Mouse (Mus musculus) midbrain, embryonic 14.5 days (tissue): ENCODE measurements at regions not wholly inside any gene's neighbourhood (a gene's known extent, or its start where the extent isn't known, plus 50 kb on each side); places are given as distances from the start of the nearest gene placed in this dataset.

Experiments
- ATAC-seq: fragments of 200-750 bp; cut with Nextera tagmentation; 2 replicates; pipeline ENCODE4 v1.8.0; 2017; ENCODE audit warnings: moderate number of reproducible peaks, moderate library complexity; ENCODE audit not compliant: low FRiP score, low TSS enrichment
- DNase-seq: peaks from one replicate; pipeline ENCODE4 v3.0.0-alpha.2; 2015
- H3K27ac ChIP-seq: fragments of 300-500 bp; sonication (generic); replicated peaks from 2 replicates; pipeline ENCODE4 v1.5.1; 2014; ENCODE audit warnings: mild to moderate bottlenecking, low read depth, low read length, moderate library complexity
- H3K27me3 ChIP-seq: fragments of 300-500 bp; sonication (generic); 2 replicates; pipeline ENCODE4 v1.6.1; 2014; ENCODE audit warnings: low read length, control low read depth, mixed read lengths; ENCODE audit not compliant: control insufficient read depth, insufficient read depth
- H3K36me3 ChIP-seq: fragments of 300-500 bp; sonication (generic); 2 replicates; pipeline ENCODE4 v1.6.1; 2014; ENCODE audit warnings: low read length, control low read depth; ENCODE audit not compliant: control insufficient read depth, insufficient read depth
- H3K4me1 ChIP-seq: fragments of 300-500 bp; sonication (generic); 2 replicates; pipeline ENCODE4 v1.6.1; 2014; ENCODE audit warnings: mild to moderate bottlenecking, antibody characterized with exemption, low read length, control low read depth; ENCODE audit not compliant: control insufficient read depth, insufficient read depth
- H3K4me2 ChIP-seq: fragments of 300-500 bp; sonication (generic); 2 replicates; pipeline ENCODE4 v1.6.1; 2014; ENCODE audit warnings: mild to moderate bottlenecking, low read length, moderate library complexity
- H3K4me3 ChIP-seq: fragments of 300-500 bp; sonication (generic); replicated peaks from 2 replicates; pipeline ENCODE4 v1.5.1; 2014; ENCODE audit warnings: low read depth, low read length
- H3K9ac ChIP-seq: fragments of 300-500 bp; sonication (generic); replicated peaks from 2 replicates; pipeline ENCODE4 v1.6.1; 2014; ENCODE audit warnings: mild to moderate bottlenecking, low read length, moderate library complexity
- H3K9me3 ChIP-seq: fragments of 300-500 bp; sonication (generic); 2 replicates; pipeline ENCODE4 v1.6.1; 2016; ENCODE audit warnings: low read length, control low read depth, mixed read lengths; ENCODE audit not compliant: control insufficient read depth
- WGBS: fragments of 180-500 bp; shearing (Covaris S2); extraction: QIAGEN DNeasy Blood & Tissue Kit; methylation state at CpG from one replicate; pipeline ENCODE4 v1.1.7; 2014; 5-methylcytosine and 5-hydroxymethylcytosine counted together

DNA sequence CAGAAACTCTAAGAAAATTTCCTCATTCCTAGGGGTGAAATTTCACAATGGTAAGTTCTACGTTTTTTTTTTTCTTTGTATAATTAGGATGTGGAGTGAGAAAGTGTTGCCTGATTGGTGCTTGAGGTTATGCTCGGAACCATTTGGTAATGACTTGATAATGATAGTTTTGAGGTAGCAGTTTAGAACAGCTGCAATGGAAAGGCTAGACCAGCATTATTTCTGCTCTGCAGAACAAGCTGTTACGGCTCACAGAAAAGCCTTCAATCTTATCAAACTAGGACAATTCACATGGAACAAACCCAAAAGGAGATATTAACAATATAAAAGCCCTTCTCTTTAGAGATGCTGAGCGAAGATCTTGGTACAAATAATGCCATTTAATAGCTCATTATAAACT is 908.6 kb downstream of the Kcnt2 start:
- no peak overlapping the region for H3K27ac ChIP-seq
- no peaks in the 10 kb centered on the region for H3K9me3 ChIP-seq
- 68% methylated on average over 4 of the region's 4 CpGs for WGBS
- H3K4me3 ChIP-seq, result no peak overlapping the region
- H3K36me3 ChIP-seq, result no peaks in the 10 kb centered on the region
- no peak for DNase-seq
- ATAC-seq, result no peak
- H3K4me1 ChIP-seq, result no peaks in the 10 kb centered on the region
- no peak overlapping the region for H3K4me2 ChIP-seq
- H3K27me3 ChIP-seq, result no peaks in the 10 kb centered on the region
- H3K9ac ChIP-seq, result no peak overlapping the region

DNA sequence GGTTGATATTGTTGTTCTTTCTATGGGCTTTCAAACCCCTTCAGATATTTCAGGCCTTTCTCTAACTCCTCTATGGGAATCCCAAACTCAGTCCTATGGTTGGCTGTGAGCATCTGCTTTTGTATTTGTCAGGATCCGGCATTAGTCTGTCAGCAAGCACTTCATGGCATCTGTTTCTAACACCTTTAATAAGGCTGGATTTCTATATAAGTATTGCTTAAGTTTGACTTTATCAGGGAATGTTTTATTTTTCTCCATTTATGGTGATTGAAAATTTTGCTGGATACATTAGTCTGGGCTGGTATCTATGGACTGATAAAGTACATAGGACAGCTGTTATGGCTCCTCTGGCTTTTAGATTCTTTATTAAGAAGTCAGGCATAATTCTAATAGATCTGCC is 915.8 kb downstream of the Kcnt2 start:
- WGBS, result 91% methylated on average over 1 of the region's 1 CpGs
- no peaks in the 10 kb centered on the region for H3K27me3 ChIP-seq
- ATAC-seq (no peak), DNase-seq (no peak)
- no peak overlapping the region for H3K9ac ChIP-seq
- no peaks in the 10 kb centered on the region for H3K36me3 ChIP-seq
- no peak overlapping the region for H3K4me3 ChIP-seq
- H3K4me1 ChIP-seq, result no peaks in the 10 kb centered on the region
- no peaks in the 10 kb centered on the region for H3K9me3 ChIP-seq
- no peak overlapping the region for H3K27ac ChIP-seq
- no peak overlapping the region for H3K4me2 ChIP-seq
